Mouse (Mus musculus) cerebellum, adult 2 months (tissue): Measurements from ENCODE around the gene Etd. TPM values are rescaled to one million over a fixed set of nuclear protein-coding genes. Genes with fewer than 3 reads are reported as not detected.
A peak's percentile ranks its signal among the peaks of the same experiment; 100 is the strongest.
"Not testable (repeated sequence)": the region's sequence is repeated elsewhere in the genome, so short reads cannot be mapped to it uniquely, and the experiment has no call there.

Experiments used
- DNase-seq, 2 experiments: peaks; one replicate each; pipeline ENCODE4 v3.0.0; 2021
- H3K27ac ChIP-seq: fragments of 200-500 bp; 2 replicates; pipeline ENCODE4 v1.5.1; 2012; ENCODE audit warnings: low read length, control low read depth, inconsistent platforms; ENCODE audit not compliant: insufficient read depth
- H3K27me3 ChIP-seq: fragments of 200-500 bp; 2 replicates; pipeline ENCODE4 v1.6.1; 2012; ENCODE audit warnings: inconsistent platforms, mild to moderate bottlenecking, low read length, moderate library complexity; ENCODE audit not compliant: control insufficient read depth, insufficient read depth
- H3K4me1 ChIP-seq: fragments of 200-500 bp; 2 replicates; pipeline ENCODE4 v1.6.1; 2011; ENCODE audit warnings: low read length; ENCODE audit not compliant: control insufficient read depth, insufficient read depth
- H3K4me3 ChIP-seq: fragments of 200-500 bp; replicated peaks from 2 replicates; pipeline ENCODE3; 2011; ENCODE audit warnings: mild to moderate bottlenecking, low read depth, low read length, control low read depth; ENCODE audit not compliant: insufficient read depth
- CTCF ChIP-seq: fragments of 200-500 bp; IDR thresholded peaks from 2 replicates; pipeline ENCODE4 v1.5.1; 2011; ENCODE audit warnings: low read depth, mild to moderate bottlenecking, control low read depth, low read length, moderate library complexity, borderline replicate concordance; ENCODE audit not compliant: insufficient read depth
- POLR2A ChIP-seq: fragments of 200-500 bp; IDR thresholded peaks from 2 replicates; pipeline ENCODE4 v1.6.1; 2011; ENCODE audit warnings: low read length, control low read depth, borderline replicate concordance; ENCODE audit not compliant: insufficient read depth
- WGBS: fragments of 180-500 bp; shearing (Covaris S2); methylation state at CpG from one replicate; pipeline ENCODE4 v1.1.7; 2018; 5-methylcytosine and 5-hydroxymethylcytosine counted together
- polyA plus RNA-seq: library from polyadenylated mRNA; depleted of rRNA; stranded (reverse); fragments of >200 nt; gene quantifications from 2 replicates; pipeline ENCODE4 v1.2.3, GENCODE M21; 2012; rRNA removed

Etd gene
- polyA plus RNA-seq = not detected in 2 replicates

DNA sequence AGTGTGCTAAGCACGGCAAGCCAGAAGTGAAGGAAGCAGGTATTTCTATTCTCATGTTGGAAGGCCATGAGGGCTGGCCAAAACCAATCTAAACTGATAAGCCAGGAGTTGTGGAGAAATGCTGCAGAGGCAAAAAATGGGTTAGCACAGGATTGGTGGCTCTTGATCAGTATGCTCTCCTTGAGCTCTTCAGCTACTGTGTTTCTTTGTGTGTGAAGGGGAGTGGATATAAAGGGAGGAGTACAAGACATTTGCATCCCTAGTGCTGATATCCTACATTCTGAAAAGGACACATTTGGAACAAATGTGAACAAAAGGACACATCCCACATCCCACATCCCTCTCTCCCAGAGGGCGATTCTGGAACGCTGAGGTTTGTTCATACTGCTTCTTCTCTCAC, at the start of gene Etd:
TSS of gene Etd (plus strand) at position 301 of the 400 bp plus-strand sequence.
- whole genome bisulfite sequencing = 87% methylated on average over 3 of the region's 3 CpGs
- Histone ChIP-seq H3K4me3 (no peak within 1 kb of the TSS), H3K27me3 (no peaks in the 10 kb centered on the region), H3K27ac (no peak within 1 kb of the TSS), H3K4me1 (no peaks in the 10 kb centered on the region)
- DNase-seq = no peak
- TF ChIP-seq CTCF (no peak), POLR2A (no peak)

DNA sequence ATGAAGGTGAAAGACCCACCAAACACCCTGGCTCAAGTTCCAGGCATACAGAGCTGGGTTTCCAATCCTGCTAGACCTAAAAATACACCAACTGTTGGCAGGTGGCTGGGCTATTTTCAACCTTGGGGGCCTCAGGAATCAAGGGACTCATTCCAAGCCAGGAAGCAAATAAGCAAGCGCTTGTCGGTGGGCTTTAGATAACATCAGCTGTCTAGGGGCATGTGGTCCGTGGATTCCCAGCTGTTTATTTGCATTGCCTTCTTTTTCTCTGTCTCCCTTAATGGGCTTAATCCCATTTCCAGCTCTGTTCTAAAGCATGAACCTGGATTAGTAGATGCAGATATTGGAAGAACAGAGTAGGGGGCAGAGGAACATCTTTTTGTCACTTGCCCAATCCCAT, 48.4 kb upstream of the Etd start:
- Histone ChIP-seq H3K27me3 (no peaks in the 10 kb centered on the region), H3K4me1 (no peaks in the 10 kb centered on the region), H3K4me3 (no peak overlapping the region), H3K27ac (no peak overlapping the region)
- 38% methylated on average over 3 of the region's 3 CpGs for WGBS
- TF ChIP-seq CTCF (no peak), POLR2A (no peak)
- DNase-seq = no peak

DNA sequence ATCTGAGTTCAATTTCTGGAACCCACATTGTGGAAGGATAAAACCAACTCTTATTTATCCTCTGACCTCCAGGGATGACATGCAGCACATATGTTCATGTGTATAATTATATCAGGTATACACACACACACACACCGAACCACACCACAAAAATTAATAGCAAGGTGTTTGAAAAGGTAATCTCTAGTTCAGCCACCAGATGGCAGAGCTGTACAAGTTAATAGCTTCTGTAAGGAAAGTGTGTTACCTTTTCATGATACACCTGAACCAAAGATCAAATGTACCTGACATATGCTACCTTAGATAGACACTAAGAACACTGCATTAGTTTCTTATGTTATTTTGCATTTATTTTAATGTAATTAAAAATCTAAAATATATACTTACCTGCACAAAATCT, 1.8 kb upstream of the Etd start:
- TF ChIP-seq POLR2A (no peak), CTCF (peak; percentile 40; the same call in 1 of the 2 replicates)
- H3K27ac ChIP-seq = no peak overlapping the region
- no peaks in the 10 kb centered on the region for H3K27me3 ChIP-seq
- 68% methylated on average over 1 of the region's 1 CpGs for WGBS
- H3K4me1 ChIP-seq = no peaks in the 10 kb centered on the region
- H3K4me3 ChIP-seq = no peak overlapping the region
- DNase-seq = peak in 1 of 2 experiments; percentile 2

DNA sequence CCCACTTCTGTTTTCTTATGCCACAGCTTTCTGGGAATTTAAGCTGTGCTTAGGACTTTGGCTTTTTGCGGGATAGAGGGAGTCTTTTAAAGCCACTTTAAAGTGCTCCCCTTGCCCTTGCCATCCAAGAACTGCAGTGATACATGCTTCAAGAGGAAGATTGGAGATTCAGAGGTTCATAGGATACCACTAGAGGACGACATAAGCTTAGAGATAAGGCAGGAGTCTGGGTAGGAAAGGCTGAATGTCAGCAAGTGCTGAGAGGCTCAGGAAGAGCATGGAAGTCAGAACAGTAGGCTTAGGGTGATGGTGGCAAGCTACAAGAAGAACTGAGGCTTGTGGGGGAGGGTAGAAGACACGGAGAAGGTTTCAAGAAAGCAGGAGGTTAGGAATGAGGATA, 24.9 kb downstream of the Etd start:
- Histone ChIP-seq H3K4me3 (no peak overlapping the region), H3K27ac (no peak overlapping the region), H3K4me1 (no peaks in the 10 kb centered on the region), H3K27me3 (no peaks in the 10 kb centered on the region)
- no peak for DNase-seq
- TF ChIP-seq CTCF (no peak), POLR2A (no peak)
- WGBS = 45% methylated on average over 3 of the region's 3 CpGs

DNA sequence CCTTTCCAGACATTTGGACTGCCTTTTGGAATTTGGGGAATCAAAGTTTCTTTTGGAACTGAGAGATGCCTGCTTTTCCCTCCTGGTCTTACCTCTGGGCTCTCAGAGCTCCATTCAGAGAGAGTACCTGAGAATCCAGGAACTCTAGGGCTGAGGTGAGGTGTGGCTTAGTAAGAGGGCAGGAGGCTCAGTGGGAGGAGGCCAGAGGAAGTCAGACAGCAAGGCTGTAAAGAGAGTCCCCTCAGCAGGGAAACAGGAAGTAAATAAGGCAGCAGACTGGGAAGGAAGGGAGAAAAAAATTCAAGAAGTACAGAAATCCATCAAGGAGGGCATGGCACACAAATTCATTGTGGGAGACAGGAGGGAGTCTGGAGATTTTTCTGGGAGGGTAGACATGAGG, 29.5 kb downstream of the Etd start:
- DNase-seq, H3K4me3 ChIP-seq, H3K27ac ChIP-seq, H3K27me3 ChIP-seq, H3K4me1 ChIP-seq: not testable (repeated sequence)

Other genes with a start within 250 kb of the Etd start
- not detected in 2 replicates for gene Plac1, start 194.8 kb upstream of the Etd start, polyA plus RNA-seq
- gene Fam122b, start 165.1 kb upstream of the Etd start, polyA plus RNA-seq = 5.1 and 5.8 TPM in 2 replicates
- gene Fam122c, start 161.5 kb upstream of the Etd start, polyA plus RNA-seq = not detected in 2 replicates
- 11.3 and 11.9 TPM in 2 replicates for gene Mospd1, start 64.4 kb upstream of the Etd start, polyA plus RNA-seq
- gene Rtl8c, start 173.1 kb downstream of the Etd start, polyA plus RNA-seq = 296 and 324 TPM in 2 replicates
- not detected in 2 replicates for gene Gm14597, start 174.1 kb downstream of the Etd start, polyA plus RNA-seq
- 362 and 398 TPM in 2 replicates for gene Rtl8a, start 208.8 kb downstream of the Etd start, polyA plus RNA-seq
- gene Rtl8b, start 235.5 kb downstream of the Etd start, polyA plus RNA-seq = 379 and 406 TPM in 2 replicates